Mouse (Mus musculus) heart, adult 18-20 months (tissue): ENCODE results near the gene Rhox3a2. TPM values are rescaled to one million over a fixed set of nuclear protein-coding genes. Genes with fewer than 3 reads are reported as not detected.
"Not testable (repeated sequence)": the region's sequence is repeated elsewhere in the genome, so short reads cannot be mapped to it uniquely, and the experiment has no call there.

Experiments
- DNase-seq, 2 experiments: peaks; one replicate each; pipeline ENCODE4 v3.0.0; 2021 to 2022; ENCODE audit warnings: mixed read lengths in 1 of 2
- long read RNA-seq, 2 experiments: library from polyadenylated mRNA; stranded (forward); transcript quantifications; one replicate each; pipeline ENCODE4 v2.0.0; 2021
- total RNA-seq, 2 experiments: library from RNA; stranded (reverse); gene quantifications; 2 replicates each; pipeline ENCODE4 v1.2.3; 2021

Gene Rhox3a2
- not detected for total RNA-seq
- long read RNA-seq, experiment 1, result 0 reads
- long read RNA-seq, experiment 2, result 0 reads

GRCm38 (mm10) chrX:37379728-37380127 lies at the start of gene Rhox3a2:
Rhox3a2 (plus strand) TSS chrX:37380028.
- DNase-seq, result not testable (repeated sequence)

GRCm38 (mm10) chrX:37390548-37390947 lies 10.7 kb downstream of the Rhox3a2 start, which contains the start of gene Rhox4a2:
Rhox4a2 (plus strand) TSS chrX:37390848.
- DNase-seq, result not testable (repeated sequence)

GRCm38 (mm10) chrX:37411767-37412166 lies 31.9 kb downstream of the Rhox3a2 start, which contains the start of gene Rhox2b:
Rhox2b (plus strand) TSS chrX:37412067.
- DNase-seq, result not testable (repeated sequence)

GRCm38 (mm10) chrX:37432194-37432593 lies 52.4 kb downstream of the Rhox3a2 start, which contains the start of gene Rhox4b:
Rhox4b (plus strand) TSS chrX:37432494.
- not testable (repeated sequence) for DNase-seq

Other genes starting within 250 kb of the Rhox3a2 start
- gene Akap14, start 211.2 kb upstream of the Rhox3a2 start, total RNA-seq, result not detected
- gene Ndufa1, start 188.9 kb upstream of the Rhox3a2 start, total RNA-seq, result 100 to 1,000 TPM; 829 to 884 TPM
- 1 to 10 TPM; 1.4 to 1.6 TPM for gene Rnf113a1, start 188.8 kb upstream of the Rhox3a2 start, total RNA-seq
- gene Gm9, start 169.0 kb upstream of the Rhox3a2 start, total RNA-seq, result not detected
- not detected for gene Rhox1, start 157.8 kb upstream of the Rhox3a2 start, total RNA-seq
- not detected for gene Rhox2a, start 135.1 kb upstream of the Rhox3a2 start, total RNA-seq
- not detected for gene Rhox3a, start 130.1 kb upstream of the Rhox3a2 start, total RNA-seq
- gene Rhox4a, start 114.7 kb upstream of the Rhox3a2 start, total RNA-seq, result not detected
- not detected for gene Rhox4a2, start 10.8 kb downstream of the Rhox3a2 start, total RNA-seq
- not detected for gene Rhox2b, start 32.0 kb downstream of the Rhox3a2 start, total RNA-seq
- gene Rhox4b, start 52.5 kb downstream of the Rhox3a2 start, total RNA-seq, result not detected
- gene Rhox2c, start 73.7 kb downstream of the Rhox3a2 start, total RNA-seq, result not detected
- gene Rhox3c, start 78.6 kb downstream of the Rhox3a2 start, total RNA-seq, result not detected
- gene Rhox4c, start 100.3 kb downstream of the Rhox3a2 start, total RNA-seq, result not detected
- not detected for gene Rhox2d, start 113.4 kb downstream of the Rhox3a2 start, total RNA-seq
- not detected for gene Rhox4d, start 134.3 kb downstream of the Rhox3a2 start, total RNA-seq
- not detected for gene Rhox2e, start 150.4 kb downstream of the Rhox3a2 start, total RNA-seq
- not detected for gene Rhox3e, start 162.0 kb downstream of the Rhox3a2 start, total RNA-seq
- gene Rhox4e, start 177.4 kb downstream of the Rhox3a2 start, total RNA-seq, result not detected
- not detected for gene Rhox2f, start 191.4 kb downstream of the Rhox3a2 start, total RNA-seq
- gene Rhox3f, start 201.0 kb downstream of the Rhox3a2 start, total RNA-seq, result not detected
- not detected for gene Rhox4f, start 227.7 kb downstream of the Rhox3a2 start, total RNA-seq
- gene Rhox3g, start 248.6 kb downstream of the Rhox3a2 start, total RNA-seq, result not detected